Mouse (Mus musculus) cortical plate, adult 2 months (tissue): ENCODE data around the gene Adamts16. TPM values are rescaled to one million over a fixed set of nuclear protein-coding genes. Genes with fewer than 3 reads are reported as not detected.

Experiments
- H3K27ac ChIP-seq: fragments of 200-500 bp; 2 replicates; pipeline ENCODE4 v1.5.1; 2012; ENCODE audit warnings: low read length, control low read depth, inconsistent platforms; ENCODE audit not compliant: insufficient read depth
- H3K4me1 ChIP-seq: fragments of 200-500 bp; 2 replicates; pipeline ENCODE4 v1.6.1; 2011; ENCODE audit warnings: low read length; ENCODE audit not compliant: control insufficient read depth, insufficient read depth
- H3K4me3 ChIP-seq: fragments of 200-500 bp; 2 replicates; pipeline ENCODE4 v1.5.1; 2011; ENCODE audit warnings: mild to moderate bottlenecking, low read length, control low read depth; ENCODE audit not compliant: insufficient read depth
- CTCF ChIP-seq: fragments of 200-500 bp; IDR thresholded peaks from 2 replicates; pipeline ENCODE4 v1.5.1; 2011; ENCODE audit warnings: mild to moderate bottlenecking, control low read depth, low read length; ENCODE audit not compliant: insufficient read depth; ENCODE audit errors: extremely low read depth
- POLR2A ChIP-seq: fragments of 200-500 bp; IDR thresholded peaks from 2 replicates; pipeline ENCODE4 v1.6.1; 2011; ENCODE audit warnings: mild to moderate bottlenecking, low read length, control low read depth; ENCODE audit not compliant: insufficient read depth; ENCODE audit errors: extremely low read depth
- polyA plus RNA-seq: library from polyadenylated mRNA; depleted of rRNA; stranded (reverse); fragments of >200 nt; gene quantifications from 2 replicates; pipeline ENCODE4 v1.2.3, GENCODE M21; 2012

The Adamts16 gene
- polyA plus RNA-seq, 1 experiment = 4.3 TPM

DNA sequence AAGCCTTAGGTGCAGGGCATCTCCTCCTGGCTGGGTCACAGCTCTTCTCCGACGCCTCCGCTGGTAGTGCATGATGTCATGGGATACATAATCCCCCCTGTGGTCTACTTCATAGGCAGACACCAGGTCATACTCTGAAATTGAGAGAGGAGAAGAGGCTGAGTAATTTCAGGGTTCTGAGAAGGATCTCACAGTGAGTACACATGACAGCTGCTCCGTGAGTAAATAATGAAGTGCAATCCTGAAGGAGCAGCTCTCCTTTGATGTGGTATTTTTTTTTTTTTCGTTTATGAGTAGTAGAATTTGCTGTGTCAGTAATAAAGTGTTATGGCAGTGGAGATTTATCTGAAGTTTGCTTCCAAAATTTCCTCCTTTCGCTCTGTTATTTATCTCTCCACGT is 5.4 kb downstream of the Adamts16 start:
- H3K4me1 ChIP-seq = no peaks in the 10 kb centered on the region
- H3K27ac ChIP-seq = no peak overlapping the region
- TF ChIP-seq CTCF (no peak), POLR2A (no peak)
- no peak overlapping the region for H3K4me3 ChIP-seq

DNA sequence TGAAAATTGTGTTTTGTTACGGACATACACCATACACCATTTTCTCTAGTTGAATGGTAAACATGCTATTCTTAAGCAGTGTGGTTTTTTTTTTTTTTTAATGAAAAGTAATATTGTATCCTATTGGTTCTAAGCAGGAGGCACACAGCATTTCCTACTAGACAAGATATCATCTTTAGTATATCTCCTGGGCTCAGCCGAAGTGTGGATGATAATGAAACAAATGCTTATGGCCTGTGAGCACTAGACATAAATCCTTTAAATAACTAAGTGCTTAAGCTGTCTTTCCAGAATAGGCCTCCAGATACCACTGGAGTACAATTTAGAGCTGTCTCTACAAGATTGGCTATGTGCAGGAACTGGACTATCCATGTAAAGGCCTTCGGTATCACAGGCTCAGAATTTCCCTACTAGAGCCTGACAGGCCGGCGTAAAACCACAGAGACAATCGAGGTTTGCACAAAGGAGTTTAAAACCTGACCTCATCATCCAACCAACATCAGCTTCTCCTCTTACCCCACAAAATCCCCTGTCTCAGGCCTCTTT is 8.9 kb downstream of the Adamts16 start:
- no peak overlapping the region for H3K4me3 ChIP-seq
- TF ChIP-seq POLR2A (no peak), CTCF (no peak)
- H3K4me1 ChIP-seq = no peaks in the 10 kb centered on the region
- no peak overlapping the region for H3K27ac ChIP-seq

DNA sequence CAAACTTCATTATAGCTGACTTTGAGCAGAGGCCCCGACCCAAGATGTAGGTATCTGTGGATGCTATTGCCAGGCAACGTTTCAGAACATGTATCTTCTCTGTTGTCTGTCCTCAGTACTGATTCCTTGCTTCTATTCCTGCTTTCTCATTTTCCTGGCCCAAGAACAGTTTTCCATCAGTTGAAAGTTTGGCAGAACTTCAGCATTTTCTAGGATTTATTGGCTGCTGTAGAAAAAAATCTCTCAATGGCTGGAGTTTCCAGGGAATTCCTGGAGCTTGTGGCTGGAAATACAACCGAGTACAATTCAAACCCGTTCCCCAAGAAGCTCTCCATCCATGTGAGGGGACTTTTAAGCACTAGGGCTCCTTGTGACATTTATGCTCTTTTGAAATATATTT is 10.6 kb downstream of the Adamts16 start:
- no peak for TF ChIP-seq CTCF
- TF ChIP-seq POLR2A = no peak
- Histone ChIP-seq H3K27ac (no peak overlapping the region), H3K4me3 (no peak overlapping the region), H3K4me1 (no peaks in the 10 kb centered on the region)

DNA sequence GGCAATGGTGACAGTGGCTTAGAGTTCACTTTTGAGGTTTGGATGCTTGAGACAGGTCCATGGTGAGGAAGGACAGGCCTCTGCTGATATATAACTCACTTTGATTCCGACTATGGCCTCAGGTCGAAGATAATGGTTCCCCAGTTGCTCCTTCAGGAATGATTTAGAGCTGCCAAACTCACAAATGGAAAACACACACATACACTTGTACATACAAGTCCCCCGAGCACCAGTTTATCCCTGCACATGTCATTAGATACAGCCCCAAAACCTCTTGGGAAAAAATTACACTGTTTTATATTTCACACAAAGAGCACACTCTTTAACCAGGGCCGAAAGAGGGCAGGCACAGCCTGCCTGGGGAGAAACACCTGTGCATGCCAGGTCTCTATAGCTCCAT is 14.1 kb downstream of the Adamts16 start:
- TF ChIP-seq CTCF (no peak), POLR2A (no peak)

DNA sequence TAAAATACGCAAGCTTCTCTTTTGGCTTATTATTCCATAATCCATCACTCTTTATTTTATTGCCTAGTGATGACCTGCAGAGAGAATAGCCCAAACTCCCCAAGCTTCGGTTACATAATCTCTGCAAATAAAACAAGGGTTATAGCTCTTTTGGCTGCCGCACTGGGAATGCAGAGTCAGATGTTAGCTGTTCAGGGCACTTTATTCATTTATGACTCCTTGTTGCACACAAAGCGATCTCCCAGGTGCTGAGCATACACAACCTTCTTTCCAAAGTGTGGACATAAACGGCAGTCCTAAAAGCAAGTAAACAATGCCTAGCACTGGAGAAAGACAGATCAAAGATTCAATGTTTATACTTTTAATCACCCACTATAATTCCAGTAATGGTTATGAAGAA is 16.3 kb downstream of the Adamts16 start:
- TF ChIP-seq CTCF (no peak), POLR2A (no peak)
- Histone ChIP-seq H3K4me1 (no peaks in the 10 kb centered on the region), H3K4me3 (no peak overlapping the region), H3K27ac (no peak overlapping the region)

More for the DNA sequence above, 14.1 kb downstream of the Adamts16 start:
- no peak overlapping the region for H3K4me3 ChIP-seq
- no peaks in the 10 kb centered on the region for H3K4me1 ChIP-seq
- no peak overlapping the region for H3K27ac ChIP-seq

DNA sequence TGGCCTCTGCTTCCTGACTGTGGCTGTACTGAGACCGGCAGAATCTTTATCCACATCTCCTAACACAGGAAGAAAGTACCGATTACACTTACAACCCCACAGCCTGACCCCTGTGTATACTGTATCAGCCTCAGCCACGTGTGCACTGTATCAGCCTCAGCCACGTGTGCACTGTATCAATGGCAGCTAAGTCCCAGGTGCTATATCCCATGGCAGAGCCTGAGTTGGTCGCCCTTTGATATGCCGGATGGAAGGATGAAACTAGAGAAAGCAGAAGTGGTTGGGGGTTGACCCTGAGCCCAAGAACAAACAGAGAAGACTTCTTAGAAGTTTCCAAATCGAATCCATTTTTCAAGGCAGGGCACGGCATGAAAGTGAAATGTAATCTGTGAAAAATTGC is 17.9 kb downstream of the Adamts16 start:
- no peak overlapping the region for H3K4me3 ChIP-seq
- TF ChIP-seq CTCF = no peak
- TF ChIP-seq POLR2A = no peak
- H3K4me1 ChIP-seq = no peaks in the 10 kb centered on the region
- H3K27ac ChIP-seq = no peak overlapping the region

DNA sequence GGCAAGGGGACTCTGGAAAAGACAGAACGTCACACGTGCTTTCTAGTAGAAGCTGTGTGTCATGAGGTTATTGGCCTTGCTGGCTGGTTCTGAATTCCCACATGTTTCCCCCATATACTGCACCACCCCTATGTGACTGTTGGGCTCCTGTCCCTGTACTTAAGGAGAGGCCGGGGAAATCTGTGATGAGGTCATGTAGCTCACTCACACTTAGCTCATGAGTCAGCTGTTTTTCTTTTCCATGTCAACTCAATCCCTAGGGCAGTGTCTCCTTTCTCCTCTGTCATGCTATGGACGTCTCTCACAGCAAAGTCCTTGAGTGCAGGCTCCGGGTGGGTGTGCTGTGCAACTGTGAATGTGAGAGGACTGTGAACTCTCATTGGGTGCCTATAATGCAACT is 22.6 kb downstream of the Adamts16 start:
- TF ChIP-seq CTCF = no peak
- TF ChIP-seq POLR2A = no peak
- no peak overlapping the region for H3K27ac ChIP-seq
- H3K4me1 ChIP-seq = no peaks in the 10 kb centered on the region
- H3K4me3 ChIP-seq = no peak overlapping the region

DNA sequence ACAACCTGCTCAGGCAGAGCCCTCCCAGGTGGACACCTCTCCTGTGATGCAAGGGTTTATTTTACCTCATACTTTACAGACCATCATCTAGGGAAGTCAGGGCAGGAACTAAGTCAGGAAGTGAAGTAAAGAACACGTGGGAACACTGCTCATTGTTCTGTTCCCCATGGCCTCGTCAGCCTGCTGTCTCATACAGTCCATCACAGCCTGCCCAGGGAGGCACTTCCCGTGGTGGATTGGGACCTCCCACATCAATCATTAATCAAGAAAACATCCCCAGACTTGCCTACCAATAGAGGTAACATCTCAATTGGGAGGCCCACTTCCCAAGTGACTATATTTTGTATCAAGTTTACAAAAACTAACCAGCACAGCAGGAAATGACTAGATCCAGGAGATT is 27.2 kb downstream of the Adamts16 start:
- no peak for TF ChIP-seq CTCF
- Histone ChIP-seq H3K4me3 (no peak overlapping the region), H3K27ac (no peak overlapping the region), H3K4me1 (no peaks in the 10 kb centered on the region)

DNA sequence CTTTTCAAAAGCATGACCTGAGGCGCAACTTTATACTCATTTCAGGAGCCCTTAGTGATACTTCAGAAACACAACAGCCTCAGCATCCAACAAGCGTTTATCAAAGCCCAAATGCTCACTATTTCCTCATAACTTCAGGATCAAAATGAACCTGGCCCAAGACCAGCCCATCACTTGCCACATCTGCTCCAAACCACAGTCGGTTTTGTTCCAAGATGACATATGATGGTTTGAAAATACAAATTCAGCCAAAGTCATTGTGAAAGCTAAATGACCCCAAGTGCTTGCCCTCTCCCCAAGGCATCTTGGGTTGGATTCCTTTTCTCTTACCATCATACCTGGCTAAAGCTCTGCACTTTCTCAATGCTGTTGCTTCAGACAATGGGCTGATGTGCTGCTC is 36.1 kb downstream of the Adamts16 start:
- H3K4me3 ChIP-seq = no peak overlapping the region
- TF ChIP-seq POLR2A = no peak
- TF ChIP-seq CTCF = no peak
- no peaks in the 10 kb centered on the region for H3K4me1 ChIP-seq

DNA sequence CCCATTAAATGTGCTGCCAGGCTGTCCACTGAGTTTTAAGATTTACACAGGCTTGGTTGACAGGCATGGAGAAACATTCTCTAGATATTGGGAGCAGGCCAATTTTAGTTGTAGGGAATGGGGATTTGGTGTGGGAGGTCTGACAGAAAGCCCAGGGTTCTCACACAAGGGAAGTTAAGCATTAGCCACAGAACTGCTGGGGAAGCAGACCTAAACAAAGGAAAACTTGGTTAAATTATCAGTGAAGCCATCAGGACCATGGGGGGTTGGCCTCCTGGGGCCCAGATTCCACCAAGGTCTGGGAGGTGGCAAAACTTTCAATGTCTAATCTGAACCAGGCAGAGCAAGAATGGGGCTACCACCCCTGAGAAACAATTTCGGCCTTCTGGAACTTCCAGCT is 38.8 kb downstream of the Adamts16 start:
- TF ChIP-seq CTCF = no peak
- H3K4me1 ChIP-seq = peaks cover 5% of the 10 kb centered on the region
- H3K4me3 ChIP-seq = no peak overlapping the region
- H3K27ac ChIP-seq = no peak overlapping the region

More for the DNA sequence above, 36.1 kb downstream of the Adamts16 start:
- H3K27ac ChIP-seq = no peak overlapping the region

DNA sequence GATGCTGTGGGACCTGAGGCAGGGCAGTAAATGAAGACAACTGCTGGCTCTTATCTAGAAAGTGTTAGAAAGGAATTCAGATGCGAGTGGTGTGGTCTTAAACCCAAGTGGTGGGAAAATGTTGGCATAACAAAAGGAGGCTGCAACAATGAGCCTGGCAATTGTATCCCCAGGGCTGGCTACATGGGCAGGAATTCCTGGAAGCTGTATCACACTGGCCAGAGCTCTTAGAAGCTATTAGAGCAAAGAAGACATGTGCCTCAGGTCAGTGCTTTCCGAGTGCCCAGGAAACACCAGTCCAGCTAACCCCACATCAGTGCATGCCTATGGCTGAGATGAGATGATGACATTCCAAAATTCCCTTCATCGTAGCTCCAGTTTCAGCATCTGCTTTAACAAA is 42.3 kb downstream of the Adamts16 start:
- Histone ChIP-seq H3K4me3 (no peak overlapping the region), H3K4me1 (peaks cover 7% of the 10 kb centered on the region), H3K27ac (no peak overlapping the region)
- TF ChIP-seq CTCF (no peak), POLR2A (no peak)
